Mouse (Mus musculus) small intestine, adult 2 months (tissue): Measurements from ENCODE around the gene Fadd.

Experiments used
- CTCF ChIP-seq: fragments of 200-500 bp; IDR thresholded peaks from 2 replicates; pipeline ENCODE4 v1.5.1; 2012; ENCODE audit warnings: low read depth, mild to moderate bottlenecking, control low read depth, inconsistent platforms, low read length, moderate library complexity, mixed read lengths; ENCODE audit not compliant: insufficient replicate concordance, insufficient read length; ENCODE audit errors: extremely low read depth
- POLR2A ChIP-seq: fragments of 200-500 bp; IDR thresholded peaks from 2 replicates; pipeline ENCODE4 v1.6.1; 2012; ENCODE audit warnings: low read depth, mild to moderate bottlenecking, control low read depth, inconsistent platforms, low read length, moderate library complexity

DNA sequence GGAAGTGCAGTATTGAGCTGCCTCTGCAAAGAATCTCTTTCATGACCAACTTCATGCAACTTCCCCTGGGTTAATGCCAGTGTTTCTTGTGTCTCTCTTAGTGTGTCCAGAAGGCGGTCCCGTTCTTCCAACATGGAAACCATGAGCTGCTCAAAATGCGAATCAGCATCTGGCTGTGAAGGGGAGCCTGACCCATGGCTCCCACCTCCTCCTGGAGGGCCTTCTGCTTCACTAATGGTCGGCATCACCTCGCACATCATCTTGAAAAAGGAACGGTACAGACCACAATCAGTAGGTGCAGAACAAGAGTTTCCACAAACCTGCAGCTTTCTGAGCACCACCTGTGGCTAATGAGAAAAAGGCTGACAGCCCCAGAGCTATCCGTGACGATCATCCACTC lies 30.0 kb downstream of the Fadd start:
- no peak for TF ChIP-seq CTCF
- TF ChIP-seq POLR2A: no peak
